Mouse (Mus musculus): Measurements from ENCODE around the gene Ecel1. TPM values are rescaled to one million over a fixed set of nuclear protein-coding genes. Genes with fewer than 3 reads are reported as not detected.

Ecel1 gene
- polyA plus RNA-seq, 1 experiment from 2014 or later, result 1.2 TPM

- Histone ChIP-seq H3K4me1 (peaks cover 43% of the 10 kb centered on the region), H3K27me3 (replicated peaks; ENCODE audit: low read depth, poor library complexity, severe bottlenecking) (peaks cover 90% of the 10 kb centered on the region), H3K9me3 (no peaks in the 10 kb centered on the region), H3K27ac (replicated peaks) (no peak overlapping the region), H3K36me3 (replicated peaks) (no peaks in the 10 kb centered on the region), H3K4me3 (no peak overlapping the region)
- 12% methylated on average over 13 of the region's 13 CpGs for WGBS
- no peak for DNase-seq (ENCODE audit: low spot score)
Measured at GRCm38 (mm10) chr1:87185526-87185925, 29.2 kb upstream of the Ecel1 start.

- H3K4me1 ChIP-seq, result peaks cover 38% of the 10 kb centered on the region
- peak; percentile 68 for DNase-seq (ENCODE audit: low spot score)
- peak overlapping the region; percentile 16; the same call in 1 of the 2 replicates for H3K4me3 ChIP-seq
- 11% methylated on average over 20 of the region's 20 CpGs for WGBS
- no peak overlapping the region for H3K27ac ChIP-seq (replicated peaks)
- no peaks in the 10 kb centered on the region for H3K9me3 ChIP-seq
- peaks cover 97% of the 10 kb centered on the region for H3K27me3 ChIP-seq (replicated peaks; ENCODE audit: low read depth, poor library complexity, severe bottlenecking)
- H3K36me3 ChIP-seq (replicated peaks), result no peaks in the 10 kb centered on the region
Measured at GRCm38 (mm10) chr1:87184751-87185139, 28.4 kb upstream of the Ecel1 start.

- peak; percentile 47 for DNase-seq (ENCODE audit: low spot score)
- peaks cover 96% of the 10 kb centered on the region for H3K27me3 ChIP-seq (replicated peaks; ENCODE audit: low read depth, poor library complexity, severe bottlenecking)
Measured at GRCm38 (mm10) chr1:87183998-87184750, 27.9 kb upstream of the Ecel1 start.

GRCm38 (mm10) chr1:87183013-87183412, 26.7 kb upstream of the Ecel1 start, which contains the start of gene Prss56:
Gene Prss56 (plus strand): TSS chr1:87183313.
- DNase-seq (ENCODE audit: low spot score), result no peak
- H3K27ac ChIP-seq (replicated peaks), result no peak within 1 kb of the TSS

More at GRCm38 (mm10) chr1:87183998-87184750, 27.9 kb upstream of the Ecel1 start:
- peaks cover 38% of the 10 kb centered on the region for H3K4me1 ChIP-seq
- no peaks in the 10 kb centered on the region for H3K36me3 ChIP-seq (replicated peaks)
- H3K4me3 ChIP-seq, result peak overlapping the region; percentile 16; the same call in 1 of the 2 replicates
- no peak overlapping the region for H3K27ac ChIP-seq (replicated peaks)
- H3K9me3 ChIP-seq, result no peaks in the 10 kb centered on the region
- WGBS, result 34% methylated on average over 15 of the region's 15 CpGs

GRCm38 (mm10) chr1:87180896-87181295, 24.6 kb upstream of the Ecel1 start:
- Histone ChIP-seq H3K9me3 (no peaks in the 10 kb centered on the region), H3K27me3 (replicated peaks; ENCODE audit: low read depth, poor library complexity, severe bottlenecking) (peaks cover 82% of the 10 kb centered on the region), H3K4me3 (no peak overlapping the region), H3K27ac (replicated peaks) (no peak overlapping the region), H3K36me3 (replicated peaks) (no peaks in the 10 kb centered on the region), H3K4me1 (peaks cover 31% of the 10 kb centered on the region)
- DNase-seq (ENCODE audit: low spot score), result no peak
- WGBS, result 52% methylated on average over 5 of the region's 5 CpGs

More at GRCm38 (mm10) chr1:87183013-87183412, 26.7 kb upstream of the Ecel1 start, which contains the start of gene Prss56:
- Histone ChIP-seq H3K27me3 (replicated peaks; ENCODE audit: low read depth, poor library complexity, severe bottlenecking) (peaks cover 84% of the 10 kb centered on the region), H3K4me3 (no peak within 1 kb of the TSS), H3K9me3 (no peaks in the 10 kb centered on the region), H3K36me3 (replicated peaks) (no peaks in the 10 kb centered on the region), H3K4me1 (peaks cover 38% of the 10 kb centered on the region)
- 54% methylated on average over 9 of the region's 9 CpGs for WGBS

- DNase-seq (ENCODE audit: low spot score), result peak; percentile 68
- WGBS, result 15% methylated on average over 11 of the region's 11 CpGs
- Histone ChIP-seq H3K4me3 (no peak overlapping the region), H3K4me1 (peaks cover 27% of the 10 kb centered on the region), H3K27ac (replicated peaks) (no peak overlapping the region), H3K27me3 (replicated peaks; ENCODE audit: low read depth, poor library complexity, severe bottlenecking) (peaks cover 77% of the 10 kb centered on the region), H3K9me3 (no peaks in the 10 kb centered on the region), H3K36me3 (replicated peaks) (no peaks in the 10 kb centered on the region)
Measured at GRCm38 (mm10) chr1:87175852-87176292, 19.6 kb upstream of the Ecel1 start.

- no peaks in the 10 kb centered on the region for H3K9me3 ChIP-seq
- H3K27ac ChIP-seq (replicated peaks), result no peak overlapping the region; the same call in 1 of the 2 replicates
- no peaks in the 10 kb centered on the region for H3K36me3 ChIP-seq (replicated peaks)
- DNase-seq (ENCODE audit: low spot score), result peak; percentile 86
- peak overlapping the region; percentile 27; the same call in 1 of the 2 replicates for H3K4me3 ChIP-seq
- H3K4me1 ChIP-seq, result peaks cover 43% of the 10 kb centered on the region
- peaks cover 77% of the 10 kb centered on the region for H3K27me3 ChIP-seq (replicated peaks; ENCODE audit: low read depth, poor library complexity, severe bottlenecking)
- WGBS, result 25% methylated on average over 28 of the region's 28 CpGs
Measured at GRCm38 (mm10) chr1:87174006-87174955, 18.0 kb upstream of the Ecel1 start.

GRCm38 (mm10) chr1:87172316-87172715, 16.0 kb upstream of the Ecel1 start:
- Histone ChIP-seq H3K4me1 (peaks cover 50% of the 10 kb centered on the region), H3K9me3 (no peaks in the 10 kb centered on the region), H3K27ac (replicated peaks) (no peak overlapping the region), H3K36me3 (replicated peaks) (no peaks in the 10 kb centered on the region), H3K4me3 (no peak overlapping the region), H3K27me3 (replicated peaks; ENCODE audit: low read depth, poor library complexity, severe bottlenecking) (peaks cover 95% of the 10 kb centered on the region)
- 53% methylated on average over 9 of the region's 9 CpGs for WGBS
- no peak for DNase-seq (ENCODE audit: low spot score)

- WGBS, result 84% methylated on average over 1 of the region's 1 CpGs
- H3K4me1 ChIP-seq, result peaks cover 50% of the 10 kb centered on the region
- no peak overlapping the region for H3K4me3 ChIP-seq
- H3K27me3 ChIP-seq (replicated peaks; ENCODE audit: low read depth, poor library complexity, severe bottlenecking), result peaks cover 95% of the 10 kb centered on the region
- no peaks in the 10 kb centered on the region for H3K9me3 ChIP-seq
- DNase-seq (ENCODE audit: low spot score), result no peak
- no peak overlapping the region for H3K27ac ChIP-seq (replicated peaks)
- no peaks in the 10 kb centered on the region for H3K36me3 ChIP-seq (replicated peaks)
Measured at GRCm38 (mm10) chr1:87171312-87171711, 15.0 kb upstream of the Ecel1 start.

- Histone ChIP-seq H3K27me3 (replicated peaks; ENCODE audit: low read depth, poor library complexity, severe bottlenecking) (peaks cover 96% of the 10 kb centered on the region), H3K9me3 (no peaks in the 10 kb centered on the region), H3K27ac (replicated peaks) (no peak overlapping the region), H3K4me1 (peaks cover 43% of the 10 kb centered on the region), H3K36me3 (replicated peaks) (no peaks in the 10 kb centered on the region), H3K4me3 (peak overlapping the region; percentile 33)
- WGBS, result 8% methylated on average over 19 of the region's 19 CpGs
- DNase-seq (ENCODE audit: low spot score), result peak; percentile 53
Measured at GRCm38 (mm10) chr1:87170458-87170857, 14.1 kb upstream of the Ecel1 start.

GRCm38 (mm10) chr1:87164796-87165184, 8.5 kb upstream of the Ecel1 start:
- H3K27me3 ChIP-seq (replicated peaks; ENCODE audit: low read depth, poor library complexity, severe bottlenecking), result peaks cover 99% of the 10 kb centered on the region
- no peak overlapping the region for H3K27ac ChIP-seq (replicated peaks)
- peaks cover 28% of the 10 kb centered on the region for H3K4me1 ChIP-seq
- 44% methylated on average over 9 of the region's 9 CpGs for WGBS
- no peaks in the 10 kb centered on the region for H3K9me3 ChIP-seq
- no peak overlapping the region for H3K4me3 ChIP-seq
- H3K36me3 ChIP-seq (replicated peaks), result no peaks in the 10 kb centered on the region
- no peak for DNase-seq (ENCODE audit: low spot score)

- DNase-seq (ENCODE audit: low spot score), result no peak
- H3K36me3 ChIP-seq (replicated peaks), result no peaks in the 10 kb centered on the region
- H3K27me3 ChIP-seq (replicated peaks; ENCODE audit: low read depth, poor library complexity, severe bottlenecking), result peaks cover 98% of the 10 kb centered on the region
Measured at GRCm38 (mm10) chr1:87164164-87164795, 8.0 kb upstream of the Ecel1 start.

More at GRCm38 (mm10) chr1:87164164-87164795, 8.0 kb upstream of the Ecel1 start:
- Histone ChIP-seq H3K9me3 (no peaks in the 10 kb centered on the region), H3K4me1 (peaks cover 23% of the 10 kb centered on the region), H3K4me3 (no peak overlapping the region), H3K27ac (replicated peaks) (no peak overlapping the region)
- WGBS, result 40% methylated on average over 11 of the region's 11 CpGs

All from embryonic facial prominence, embryonic 10.5 days (tissue).